Comparison of ENCODE assay signal across 25 mouse cellular contexts in genomic region chr17:49475174-49475573, GRCm38 (mm10).
"Had no signal": no experiment of that assay in that cellular context is flagged by ENCODE, and none has a peak within 500 bp of the region (broad histone marks: within the 10 kb centered on the region; RNA-seq: fewer than 3 reads in every experiment).

No protein-coding gene starts in this region.

- H3K4me3 ChIP-seq: gastrocnemius, adult 2 months; heart, adult 2 months; heart, embryonic 12.5 days; hindbrain, embryonic 10.5 days; hindbrain, embryonic 13.5 days; hindbrain, embryonic 15.5 days; layer of hippocampus, adult 2 months; left cerebral cortex, adult 2 months; limb, embryonic 10.5 days; limb, embryonic 12.5 days had no signal

- H3K9me3 ChIP-seq: heart, embryonic 12.5 days; hindbrain, embryonic 10.5 days; hindbrain, embryonic 15.5 days; limb, embryonic 10.5 days; limb, embryonic 12.5 days had no signal

- DNase-seq: gastrocnemius, adult 2 months; gastrocnemius, postnatal 10 days; gastrocnemius, postnatal 25 days; heart, adult 11 months; heart, adult 2 months; heart, postnatal 10 days; heart, postnatal 4 days; kidney, adult 11 months; kidney, adult 8-10 months; kidney, postnatal 10 days; kidney, postnatal 25 days; kidney, postnatal 4 days; liver had no signal

- ATAC-seq: hindbrain, postnatal 0 days; intestine, embryonic 16.5 days had no signal

- H3K4me1 ChIP-seq: hindbrain, embryonic 15.5 days had no signal

- H3K36me3 ChIP-seq: hindbrain, embryonic 15.5 days had no signal

- H3K27me3 ChIP-seq: heart, embryonic 12.5 days; hindbrain, embryonic 13.5 days; hindbrain, embryonic 15.5 days; limb, embryonic 12.5 days had no signal

- H3K9ac ChIP-seq: heart, embryonic 12.5 days; hindbrain, embryonic 13.5 days; hindbrain, embryonic 15.5 days; limb, embryonic 12.5 days; liver, embryonic 14.5 days had no signal

- H3K4me2 ChIP-seq: heart, embryonic 12.5 days; hindbrain, embryonic 13.5 days; hindbrain, embryonic 15.5 days; limb, embryonic 12.5 days; liver, embryonic 11.5 days had no signal

- H3K27ac ChIP-seq: gastrocnemius, adult 2 months; heart, adult 2 months; hindbrain, embryonic 10.5 days; hindbrain, embryonic 13.5 days; hindbrain, embryonic 15.5 days; hindbrain, postnatal 0 days; limb, embryonic 10.5 days; limb, embryonic 12.5 days; liver, embryonic 14.5 days had no signal
